Mouse (Mus musculus) liver, adult 2 months (tissue): ENCODE measurements around the gene Jak2. TPM values are rescaled to one million over a fixed set of nuclear protein-coding genes. Genes with fewer than 3 reads are reported as not detected.

Experiments used
- DNase-seq: peaks from one replicate; pipeline ENCODE4 v3.0.0-alpha.2; 2011; ENCODE audit warnings: low read depth, low spot score; ENCODE audit errors: extremely low read depth
- H3K27ac ChIP-seq: fragments of 200-500 bp; replicated peaks from 2 replicates; pipeline ENCODE4 v1.5.1; 2012; ENCODE audit warnings: low read depth, mild to moderate bottlenecking, control low read depth, inconsistent platforms, low read length; ENCODE audit not compliant: insufficient read depth
- H3K27me3 ChIP-seq: fragments of 200-500 bp; 2 replicates; pipeline ENCODE4 v1.6.1; 2012; ENCODE audit warnings: mild to moderate bottlenecking, moderate library complexity, low read length, inconsistent platforms; ENCODE audit not compliant: control insufficient read depth, insufficient read depth
- H3K36me3 ChIP-seq: fragments of 200-500 bp; 2 replicates; pipeline ENCODE4 v1.6.1; 2012; ENCODE audit warnings: low read length, inconsistent platforms; ENCODE audit not compliant: control insufficient read depth, insufficient read depth
- H3K4me1 ChIP-seq: fragments of 200-500 bp; 2 replicates; pipeline ENCODE4 v1.6.1; 2011; ENCODE audit warnings: low read length; ENCODE audit not compliant: control insufficient read depth, insufficient read depth
- H3K4me3 ChIP-seq: fragments of 200-500 bp; 2 replicates; pipeline ENCODE4 v1.5.1; 2011; ENCODE audit warnings: low read depth, mild to moderate bottlenecking, control low read depth, low read length, moderate library complexity; ENCODE audit not compliant: insufficient read depth
- H3K79me2 ChIP-seq: fragments of 200-500 bp; 2 replicates; pipeline ENCODE4 v1.6.1; 2012; ENCODE audit warnings: inconsistent platforms, mild to moderate bottlenecking, low read length, moderate library complexity; ENCODE audit not compliant: control insufficient read depth, insufficient read depth
- H3K9ac ChIP-seq: fragments of 200-500 bp; 2 replicates; pipeline ENCODE4 v1.6.1; 2012; ENCODE audit warnings: low read depth, mild to moderate bottlenecking, control low read depth, inconsistent platforms, low read length
- CTCF ChIP-seq: fragments of 200-500 bp; IDR thresholded peaks from 2 replicates; pipeline ENCODE4 v1.5.1; 2011; ENCODE audit warnings: low read depth, low read length, control low read depth
- POLR2A ChIP-seq: fragments of 200-500 bp; IDR thresholded peaks from 2 replicates; pipeline ENCODE4 v1.6.1; 2011; ENCODE audit warnings: low read length, control low read depth; ENCODE audit not compliant: insufficient read depth; ENCODE audit errors: extremely low read depth
- WGBS: fragments of 180-500 bp; shearing (Covaris S2); methylation state at CpG from one replicate; pipeline ENCODE4 v1.1.7; 2018; 5-methylcytosine and 5-hydroxymethylcytosine counted together
- polyA plus RNA-seq: library from polyadenylated mRNA; depleted of rRNA; stranded (reverse); fragments of >200 nt; gene quantifications from 2 replicates; pipeline ENCODE4 v1.2.3, GENCODE M21; 2012; rRNA removed
- total RNA-seq: library from RNA; depleted of rRNA; stranded (reverse); fragments of >200 nt; gene quantifications from 2 replicates; pipeline ENCODE4 v1.2.3, GENCODE M21; 2014; rRNA removed

The Jak2 gene
- 11.9 and 13.0 TPM in 2 replicates for total RNA-seq
- 1.6 and 2.1 TPM in 2 replicates for polyA plus RNA-seq

DNA sequence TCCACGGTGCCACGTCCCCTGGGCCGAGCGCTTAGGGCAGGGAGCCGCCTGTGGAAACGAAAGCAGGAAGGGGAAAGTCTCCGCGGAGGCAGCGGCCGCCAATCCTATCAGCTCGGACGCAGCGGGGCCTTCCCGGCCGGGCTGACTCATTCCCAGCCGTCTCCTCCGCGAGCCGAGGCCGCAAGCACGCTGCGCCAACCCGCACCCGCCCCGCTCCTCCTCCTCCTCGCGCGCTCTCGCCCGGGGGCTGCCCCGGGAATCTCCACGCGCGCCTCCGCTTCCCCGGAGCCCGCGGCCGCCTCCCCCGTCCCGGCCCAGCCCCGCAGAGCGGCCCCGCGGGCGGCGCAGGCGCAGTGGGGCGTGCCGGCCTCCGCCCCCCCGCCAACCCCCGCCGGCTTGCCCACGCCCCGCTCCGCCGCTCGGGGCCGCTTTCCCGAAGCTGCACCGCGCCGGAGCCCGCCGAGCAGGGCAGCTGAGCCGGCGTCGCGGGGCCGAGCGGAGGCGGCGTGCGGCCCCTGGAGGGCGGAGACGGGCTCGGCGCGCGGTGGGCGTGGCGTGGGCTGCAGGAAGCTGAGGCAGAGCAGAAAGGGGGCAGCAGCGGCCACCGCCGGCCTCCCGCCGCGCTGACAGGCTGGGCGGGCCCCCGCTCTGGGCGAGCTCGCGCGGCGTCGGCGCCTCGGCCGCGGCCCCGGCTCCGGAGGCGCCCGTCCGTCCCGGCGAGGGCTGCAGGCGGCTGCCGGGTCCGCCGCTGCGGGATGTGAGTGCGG is at the start of gene Jak2:
Gene Jak2 (plus strand): TSS at position 638 of the 767 bp plus-strand sequence.
- H3K9ac ChIP-seq, result peak within 1 kb of the TSS; percentile 94
- peak within 1 kb of the TSS; percentile 86 for H3K27ac ChIP-seq
- no peaks in the 10 kb centered on the region for H3K36me3 ChIP-seq
- TF ChIP-seq POLR2A, result peak; percentile 48; the same call in 1 of the 2 replicates
- peak; percentile 56 for TF ChIP-seq CTCF
- H3K27me3 ChIP-seq, result no peaks in the 10 kb centered on the region
- H3K4me1 ChIP-seq, result peaks cover 13% of the 10 kb centered on the region
- H3K4me3 ChIP-seq, result peak within 1 kb of the TSS; percentile 75
- no peaks in the 10 kb centered on the region; the same call in 1 of the 2 replicates for H3K79me2 ChIP-seq
- DNase-seq, result peak; percentile 65
- WGBS, result under 1% methylated on average over 110 of the region's 114 CpGs

DNA sequence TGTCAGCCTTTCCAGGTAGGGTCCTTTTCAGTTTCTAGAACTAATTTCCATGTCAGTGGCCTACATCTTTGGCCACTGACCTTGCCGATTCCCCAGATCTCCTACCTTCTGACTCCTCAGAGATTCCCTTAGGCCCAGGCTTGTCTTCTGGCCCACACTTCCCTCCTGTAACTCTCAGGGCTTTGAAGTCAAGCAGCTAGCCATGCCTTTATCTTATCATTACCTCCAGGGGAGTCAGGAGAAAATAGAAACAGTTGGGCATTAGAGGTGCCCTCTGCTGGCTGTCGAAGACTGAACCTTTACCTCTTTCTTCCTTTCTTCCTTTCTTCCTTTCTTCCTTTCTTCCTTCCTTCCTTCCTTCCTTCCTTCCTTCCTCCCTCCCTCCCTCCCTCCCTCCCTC is 48.3 kb upstream of the Jak2 start:
- no peaks in the 10 kb centered on the region for H3K79me2 ChIP-seq
- peak; percentile 31; the same call in 1 of the 2 replicates for TF ChIP-seq CTCF
- TF ChIP-seq POLR2A, result no peak
- H3K4me3 ChIP-seq, result no peak overlapping the region
- 56% methylated on average over 2 of the region's 2 CpGs for WGBS
- no peaks in the 10 kb centered on the region for H3K36me3 ChIP-seq
- H3K27ac ChIP-seq, result no peak overlapping the region
- no peak for DNase-seq
- no peak overlapping the region for H3K9ac ChIP-seq
- no peaks in the 10 kb centered on the region for H3K27me3 ChIP-seq
- H3K4me1 ChIP-seq, result no peaks in the 10 kb centered on the region; the same call in 1 of the 2 replicates

DNA sequence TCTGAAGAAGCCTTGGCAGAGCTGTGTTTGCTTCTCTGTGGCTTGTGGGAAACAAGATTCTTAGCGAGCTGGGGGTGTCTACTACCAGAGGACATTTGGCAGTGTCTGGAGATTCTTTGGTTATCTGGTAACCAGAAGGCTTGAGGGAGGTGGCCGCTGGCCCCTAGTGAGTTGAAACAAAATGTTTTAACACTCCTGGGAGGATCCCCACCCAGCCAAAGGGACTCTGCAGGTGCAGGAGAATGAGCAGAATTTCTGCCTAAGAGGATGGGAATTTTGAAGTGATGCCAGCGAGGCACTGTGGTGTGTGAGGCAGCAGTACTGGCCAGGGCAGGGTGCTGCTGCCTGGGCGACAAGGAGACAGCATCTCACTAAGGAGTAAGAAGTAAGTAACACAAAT is 47.0 kb upstream of the Jak2 start:
- Histone ChIP-seq H3K4me3 (no peak overlapping the region), H3K9ac (no peak overlapping the region), H3K79me2 (no peaks in the 10 kb centered on the region), H3K4me1 (no peaks in the 10 kb centered on the region), H3K27me3 (no peaks in the 10 kb centered on the region), H3K36me3 (no peaks in the 10 kb centered on the region), H3K27ac (no peak overlapping the region)
- TF ChIP-seq CTCF (no peak), POLR2A (no peak)
- no peak for DNase-seq
- 85% methylated on average over 4 of the region's 4 CpGs for WGBS

DNA sequence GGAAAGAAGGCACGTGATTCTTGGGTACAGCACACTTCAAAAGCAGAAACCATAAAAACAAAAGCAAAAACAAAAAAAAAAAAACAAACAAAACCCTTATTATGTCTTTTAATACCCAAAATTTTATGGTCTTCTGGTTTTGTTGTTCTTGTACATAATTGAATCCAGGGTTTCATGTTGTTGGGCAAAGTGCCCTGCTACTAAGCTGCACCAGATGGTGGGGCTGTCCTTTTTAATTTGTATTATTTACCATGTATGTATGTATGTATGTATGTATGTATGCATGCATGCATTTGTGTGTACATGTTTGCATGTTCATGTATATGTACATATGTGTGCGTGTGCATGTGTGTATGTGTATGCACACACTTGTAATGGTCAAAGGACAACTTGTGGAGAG is 46.4 kb upstream of the Jak2 start:
- Histone ChIP-seq H3K4me3 (no peak overlapping the region), H3K36me3 (no peaks in the 10 kb centered on the region), H3K27me3 (no peaks in the 10 kb centered on the region), H3K4me1 (no peaks in the 10 kb centered on the region), H3K9ac (no peak overlapping the region), H3K79me2 (no peaks in the 10 kb centered on the region), H3K27ac (no peak overlapping the region)
- no peak for TF ChIP-seq CTCF
- no peak for TF ChIP-seq POLR2A
- WGBS, result 90% methylated on average over 2 of the region's 2 CpGs
- DNase-seq, result no peak

DNA sequence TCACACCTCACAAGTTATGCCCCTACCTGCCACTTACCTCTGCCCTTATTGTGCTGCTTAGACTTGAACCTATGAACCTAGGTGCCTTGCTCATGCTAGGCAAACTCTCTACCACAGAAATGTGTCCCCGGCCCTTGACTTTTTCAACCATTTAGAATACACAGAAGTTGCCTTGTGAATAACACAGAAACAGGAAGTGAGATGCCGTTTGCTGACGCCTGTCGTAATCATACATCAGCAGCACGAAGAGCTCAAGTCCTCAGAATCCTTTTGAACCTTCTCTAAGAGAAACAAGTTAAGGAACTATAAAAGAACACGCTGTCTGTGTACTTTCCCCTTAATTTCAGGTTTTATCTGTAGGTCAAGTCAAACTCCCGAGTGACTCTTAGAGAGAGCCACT is 41.7 kb upstream of the Jak2 start:
- Histone ChIP-seq H3K9ac (no peak overlapping the region), H3K4me1 (no peaks in the 10 kb centered on the region), H3K27ac (no peak overlapping the region), H3K27me3 (no peaks in the 10 kb centered on the region), H3K4me3 (no peak overlapping the region), H3K36me3 (no peaks in the 10 kb centered on the region), H3K79me2 (no peaks in the 10 kb centered on the region)
- TF ChIP-seq CTCF (no peak), POLR2A (no peak)
- DNase-seq, result peak; percentile 19
- WGBS, result 80% methylated on average over 7 of the region's 7 CpGs

DNA sequence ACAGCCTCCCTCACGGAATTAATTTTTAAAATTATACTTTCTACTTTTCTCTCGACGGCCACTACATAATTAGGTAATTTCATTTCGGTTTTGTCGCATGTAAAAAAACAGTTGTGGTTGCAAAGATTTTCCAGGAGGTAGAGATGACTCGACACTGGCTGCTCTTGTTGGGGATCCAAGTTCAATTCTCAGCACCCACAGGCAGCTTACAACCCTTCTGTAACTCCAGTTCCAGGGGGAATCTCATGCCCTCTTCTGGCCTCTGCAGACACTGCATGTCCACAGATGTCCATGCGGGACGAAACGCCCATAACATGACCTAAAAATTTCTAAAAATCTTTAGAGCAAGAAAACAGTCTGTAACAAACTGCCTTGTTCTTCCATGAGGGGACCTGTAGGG is 41.3 kb upstream of the Jak2 start:
- no peak; the same call in 1 of the 2 replicates for TF ChIP-seq CTCF
- TF ChIP-seq POLR2A, result no peak
- H3K9ac ChIP-seq, result no peak overlapping the region
- WGBS, result 93% methylated on average over 9 of the region's 9 CpGs
- H3K4me1 ChIP-seq, result no peaks in the 10 kb centered on the region
- no peak overlapping the region for H3K27ac ChIP-seq
- no peak overlapping the region for H3K4me3 ChIP-seq
- H3K36me3 ChIP-seq, result no peaks in the 10 kb centered on the region
- no peak for DNase-seq
- no peaks in the 10 kb centered on the region for H3K79me2 ChIP-seq
- no peaks in the 10 kb centered on the region for H3K27me3 ChIP-seq
